Comparison of ENCODE assay signal across 13 mouse cellular contexts in the genomic region with DNA sequence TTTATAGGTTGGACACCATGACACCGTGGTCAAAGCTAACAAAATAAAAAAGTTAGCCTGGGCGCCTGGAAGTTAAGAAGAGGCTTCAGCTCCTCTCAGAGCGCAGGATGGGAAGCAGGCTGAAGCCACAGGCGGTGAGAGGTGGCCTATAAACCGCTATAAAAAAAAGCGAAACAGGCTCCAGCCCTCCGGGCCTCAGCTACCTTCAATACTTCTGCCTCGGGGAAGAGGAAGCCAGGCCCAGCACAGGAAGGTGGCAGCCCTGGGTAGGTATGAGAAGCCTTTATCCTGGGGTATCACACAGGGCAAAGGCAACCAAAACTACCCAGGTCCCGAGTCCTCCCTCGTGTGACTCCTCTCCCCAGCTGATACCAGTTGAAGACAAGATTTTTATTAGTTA. TPM values are rescaled to one million over a fixed set of nuclear protein-coding genes. Genes with fewer than 3 reads are reported as not detected.
DNase-seq lines count a peak whose midpoint lies in the region; ATAC-seq and TF ChIP-seq lines count a peak whose summit lies in the region.
"Had no signal": no experiment of that assay in that cellular context is flagged by ENCODE, and none has a peak within 500 bp of the region (broad histone marks: within the 10 kb centered on the region; RNA-seq: fewer than 3 reads in every experiment).

No protein-coding gene starts in this region.

- peak overlapping the region; percentile 30 for H3K4me3 ChIP-seq in gastrocnemius, adult 2 months
- no peak overlapping the region for H3K4me3 ChIP-seq in kidney, adult 2 months (ENCODE audit: insufficient read depth, low read depth, low read length)
- no peak overlapping the region for H3K4me3 ChIP-seq in forebrain, embryonic 12.5 days (replicated peaks)
- H3K4me3 ChIP-seq: forebrain, embryonic 13.5 days; liver, embryonic 15.5 days; midbrain, embryonic 10.5 days; neural tube, embryonic 13.5 days; stomach, embryonic 15.5 days had no signal

- no peak for TF ChIP-seq POLR2A in kidney, adult 2 months (IDR thresholded peaks at IDR 0.05; ENCODE audit: low read depth, low read length)

- no peak overlapping the region for H3K4me2 ChIP-seq in forebrain, embryonic 12.5 days
- H3K4me2 ChIP-seq: forebrain, embryonic 13.5 days; liver, embryonic 15.5 days; neural tube, embryonic 13.5 days; stomach, embryonic 15.5 days had no signal

- no peak for DNase-seq in gastrocnemius, adult 2 months
- no peak for DNase-seq in gastrocnemius, postnatal 25 days
- no peak for DNase-seq in kidney, adult 2 months
- no peak for DNase-seq in kidney, adult 9 months
- DNase-seq in thymus, postnatal 4 days = peak; percentile 22
- DNase-seq in thymus, postnatal 14 days = no peak
- no peak for DNase-seq in adipocyte (ENCODE audit: low spot score)

- H3K27ac ChIP-seq in gastrocnemius, adult 2 months = peak overlapping the region; percentile 72
- peak overlapping the region; percentile 42; the same call in 1 of the 2 replicates for H3K27ac ChIP-seq in kidney, adult 2 months (ENCODE audit: insufficient read depth, low read depth, low read length)
- no peak overlapping the region for H3K27ac ChIP-seq in forebrain, embryonic 12.5 days
- H3K27ac ChIP-seq: forebrain, embryonic 13.5 days; liver, embryonic 15.5 days; midbrain, embryonic 10.5 days; neural tube, embryonic 13.5 days; stomach, embryonic 15.5 days had no signal

- no peaks in the 10 kb centered on the region for H3K9me3 ChIP-seq in forebrain, embryonic 12.5 days
- H3K9me3 ChIP-seq: forebrain, embryonic 13.5 days; liver, embryonic 15.5 days; midbrain, embryonic 10.5 days; neural tube, embryonic 13.5 days; stomach, embryonic 15.5 days had no signal

- H3K4me1 ChIP-seq in kidney, adult 2 months (ENCODE audit: control insufficient read depth, insufficient read depth, low read length) = peaks cover 26% of the 10 kb centered on the region
- peaks cover 5% of the 10 kb centered on the region; the same call in 1 of the 2 replicates for H3K4me1 ChIP-seq in forebrain, embryonic 12.5 days

- intact Hi-C loops in gastrocnemius, adult 2 months (cut with DNase I) = loop anchor here (5.0 kb wide), 2 partner anchors 37 to 137 kb away; partner anchors contain the start of gene Epb41l4b

- H3K36me3 ChIP-seq in kidney, adult 2 months (ENCODE audit: control insufficient read depth, insufficient read depth, low read length) = no peaks in the 10 kb centered on the region
- no peaks in the 10 kb centered on the region for H3K36me3 ChIP-seq in forebrain, embryonic 12.5 days (replicated peaks)
- H3K36me3 ChIP-seq: liver, embryonic 15.5 days; midbrain, embryonic 10.5 days; neural tube, embryonic 13.5 days; stomach, embryonic 15.5 days had no signal

- no peaks in the 10 kb centered on the region for H3K27me3 ChIP-seq in kidney, adult 2 months (replicated peaks; ENCODE audit: control insufficient read depth, insufficient read depth, low read length)
- H3K27me3 ChIP-seq in forebrain, embryonic 12.5 days = no peaks in the 10 kb centered on the region
- H3K27me3 ChIP-seq: liver, embryonic 15.5 days; neural tube, embryonic 13.5 days; stomach, embryonic 15.5 days had no signal

- no peak for ATAC-seq in forebrain, embryonic 12.5 days (ENCODE audit: low FRiP score)
- ATAC-seq: forebrain, embryonic 13.5 days had no signal

- no peak overlapping the region for H3K9ac ChIP-seq in forebrain, embryonic 12.5 days
- H3K9ac ChIP-seq: forebrain, embryonic 13.5 days; liver, embryonic 15.5 days; neural tube, embryonic 13.5 days; stomach, embryonic 15.5 days had no signal

- 48% methylated on average over 10 of the region's 10 CpGs for WGBS in kidney, adult 2 months
- WGBS in forebrain, embryonic 12.5 days = 63% methylated on average over 10 of the region's 10 CpGs

- TF ChIP-seq CTCF in gastrocnemius, adult 2 months (IDR thresholded peaks at IDR 0.05) = no peak
- TF ChIP-seq CTCF in kidney, adult 2 months (conservative IDR thresholded peaks at IDR 0.05; ENCODE audit: insufficient read depth, insufficient read length, low read depth, low read length) = no peak

RNA-seq across cellular contexts. Expression of gene Ptpn3, which starts 22.8 kb away (rescaled TPM):
- total RNA-seq in gastrocnemius, adult 2 months (2021) = 10 to 100 TPM; 29.8 to 77.3 TPM
- 10 to 100 TPM; 40.4 to 46.3 TPM for total RNA-seq in gastrocnemius, postnatal 25 days (2021)
- 17.7 and 18.1 TPM in 2 replicates for polyA plus RNA-seq in kidney, adult 2 months (2012; rRNA removed)
- polyA plus RNA-seq in forebrain, embryonic 12.5 days (2016; fragmentation: Nextera tagmentation; extraction: Ambion mirVana) = 1.7 and 2.4 TPM in 2 replicates
